Mouse (Mus musculus) heart, embryonic 13.5 days (tissue): ENCODE measurements around the gene C130032M10Rik. TPM values are rescaled to one million over a fixed set of nuclear protein-coding genes. Genes with fewer than 3 reads are reported as not detected.

Experiments used
- ATAC-seq: fragments of 200-750 bp; cut with Nextera tagmentation; 2 replicates; pipeline ENCODE4 v1.8.0; 2017; ENCODE audit warnings: moderate TSS enrichment; ENCODE audit not compliant: insufficient number of reproducible peaks, low FRiP score, low TSS enrichment; ENCODE audit errors: extremely low read depth
- H3K27ac ChIP-seq: fragments of 300-500 bp; sonication (generic); replicated peaks from 2 replicates; pipeline ENCODE4 v1.5.1; 2015; ENCODE audit warnings: moderate library complexity, mild to moderate bottlenecking, inconsistent platforms
- H3K27me3 ChIP-seq: fragments of 300-500 bp; sonication (generic); replicated peaks from 2 replicates; pipeline ENCODE4 v1.6.1; 2015; ENCODE audit warnings: mild to moderate bottlenecking, inconsistent platforms
- H3K36me3 ChIP-seq: fragments of 300-500 bp; sonication (generic); 2 replicates; pipeline ENCODE4 v1.6.1; 2015; ENCODE audit warnings: mild to moderate bottlenecking, inconsistent platforms
- H3K4me1 ChIP-seq: fragments of 300-500 bp; sonication (generic); 2 replicates; pipeline ENCODE4 v1.6.1; 2015; ENCODE audit warnings: inconsistent platforms
- H3K4me2 ChIP-seq: fragments of 300-500 bp; sonication (generic); 2 replicates; pipeline ENCODE4 v1.6.1; 2015; ENCODE audit warnings: inconsistent platforms, mild to moderate bottlenecking, moderate library complexity
- H3K4me3 ChIP-seq: fragments of 300-500 bp; sonication (generic); 2 replicates; pipeline ENCODE4 v1.5.1; 2015; ENCODE audit warnings: moderate library complexity, mild to moderate bottlenecking, inconsistent platforms
- H3K9ac ChIP-seq: fragments of 300-500 bp; sonication (generic); 2 replicates; pipeline ENCODE4 v1.6.1; 2015; ENCODE audit warnings: inconsistent platforms, mild to moderate bottlenecking, moderate library complexity
- H3K9me3 ChIP-seq: fragments of 300-500 bp; sonication (generic); 2 replicates; pipeline ENCODE4 v1.6.1; 2016; ENCODE audit warnings: inconsistent platforms
- WGBS: fragments of 180-500 bp; shearing (Covaris S2); methylation state at CpG from one replicate; pipeline ENCODE4 v1.1.7; 2015; ENCODE audit warnings: mixed read lengths; 5-methylcytosine and 5-hydroxymethylcytosine counted together
- polyA plus RNA-seq: library from polyadenylated mRNA; unstranded; fragments of >200 nt; fragmentation: Nextera tagmentation; extraction: Ambion mirVana; gene quantifications from 2 replicates; pipeline ENCODE4 v1.2.1, GENCODE M21; 2015

The C130032M10Rik gene
- polyA plus RNA-seq, 1 experiment from 2014 or later, result 1.0 TPM

- no peak overlapping the region for H3K27ac ChIP-seq
- H3K4me2 ChIP-seq, result peak overlapping the region; percentile 58
- no peaks in the 10 kb centered on the region for H3K9me3 ChIP-seq
- WGBS, result 6% methylated on average over 11 of the region's 11 CpGs
- H3K9ac ChIP-seq, result no peak overlapping the region
- no peaks in the 10 kb centered on the region for H3K36me3 ChIP-seq
- H3K4me1 ChIP-seq, result 0 out of 2 replicates have a peak, but pooled peaks cover 8% of the 10 kb centered on the region
- H3K4me3 ChIP-seq, result no peak overlapping the region
- H3K27me3 ChIP-seq, result peaks cover 15% of the 10 kb centered on the region
- no peak for ATAC-seq
Observed at GRCm38 (mm10) chr9:114498218-114498617, 17.3 kb upstream of the C130032M10Rik start.

- H3K27me3 ChIP-seq, result peaks cover 15% of the 10 kb centered on the region
- H3K4me2 ChIP-seq, result peak overlapping the region; percentile 20; the same call in 1 of the 2 replicates
- no peak for ATAC-seq
- no peaks in the 10 kb centered on the region for H3K36me3 ChIP-seq
- no peak overlapping the region for H3K9ac ChIP-seq
- H3K27ac ChIP-seq, result no peak overlapping the region
- WGBS, result 15% methylated on average over 15 of the region's 15 CpGs
- H3K4me1 ChIP-seq, result 0 out of 2 replicates have a peak, but pooled peaks cover 8% of the 10 kb centered on the region
- no peaks in the 10 kb centered on the region for H3K9me3 ChIP-seq
- no peak overlapping the region for H3K4me3 ChIP-seq
Observed at GRCm38 (mm10) chr9:114499783-114500515, 15.5 kb upstream of the C130032M10Rik start.

- no peak for ATAC-seq
- Histone ChIP-seq H3K4me2 (no peak overlapping the region), H3K4me1 (0 out of 2 replicates have a peak, but pooled peaks cover 8% of the 10 kb centered on the region), H3K36me3 (no peaks in the 10 kb centered on the region), H3K27me3 (peaks cover 15% of the 10 kb centered on the region), H3K27ac (no peak overlapping the region), H3K4me3 (no peak overlapping the region), H3K9ac (no peak overlapping the region), H3K9me3 (no peaks in the 10 kb centered on the region)
- 80% methylated on average over 7 of the region's 7 CpGs for whole genome bisulfite sequencing
Observed at GRCm38 (mm10) chr9:114501111-114501510, 14.4 kb upstream of the C130032M10Rik start.

GRCm38 (mm10) chr9:114501913-114502312 lies 13.6 kb upstream of the C130032M10Rik start:
- H3K4me1 ChIP-seq, result 0 out of 2 replicates have a peak, but pooled peaks cover 8% of the 10 kb centered on the region
- H3K4me3 ChIP-seq, result no peak overlapping the region
- WGBS, result 87% methylated on average over 11 of the region's 11 CpGs
- no peak overlapping the region for H3K27ac ChIP-seq
- H3K4me2 ChIP-seq, result no peak overlapping the region
- peaks cover 15% of the 10 kb centered on the region for H3K27me3 ChIP-seq
- H3K9me3 ChIP-seq, result no peaks in the 10 kb centered on the region
- no peaks in the 10 kb centered on the region for H3K36me3 ChIP-seq
- ATAC-seq, result no peak
- no peak overlapping the region for H3K9ac ChIP-seq

GRCm38 (mm10) chr9:114502711-114503427 lies 12.6 kb upstream of the C130032M10Rik start:
- H3K4me1 ChIP-seq, result 0 out of 2 replicates have a peak, but pooled peaks cover 8% of the 10 kb centered on the region
- ATAC-seq, result no peak
- H3K36me3 ChIP-seq, result no peaks in the 10 kb centered on the region
- H3K9me3 ChIP-seq, result no peaks in the 10 kb centered on the region
- 38% methylated on average over 15 of the region's 15 CpGs for WGBS
- H3K4me2 ChIP-seq, result no peak overlapping the region
- peaks cover 15% of the 10 kb centered on the region for H3K27me3 ChIP-seq
- no peak overlapping the region for H3K4me3 ChIP-seq
- H3K27ac ChIP-seq, result no peak overlapping the region
- H3K9ac ChIP-seq, result no peak overlapping the region

- ATAC-seq, result no peak
- H3K4me2 ChIP-seq, result no peak within 1 kb of the TSS
- H3K27ac ChIP-seq, result no peak within 1 kb of the TSS
- no peaks in the 10 kb centered on the region for H3K36me3 ChIP-seq
- no peak within 1 kb of the TSS for H3K9ac ChIP-seq
- no peak within 1 kb of the TSS for H3K4me3 ChIP-seq
- H3K9me3 ChIP-seq, result no peaks in the 10 kb centered on the region
- H3K27me3 ChIP-seq, result peaks cover 4% of the 10 kb centered on the region; the same call in 1 of the 2 replicates
- 0 out of 2 replicates have a peak, but pooled peaks cover 4% of the 10 kb centered on the region for H3K4me1 ChIP-seq
- WGBS, result 80% methylated on average over 9 of the region's 9 CpGs
Observed at GRCm38 (mm10) chr9:114504816-114505215, 10.7 kb upstream of the C130032M10Rik start, which contains the start of gene Ccr4. TSS of gene Ccr4 (minus strand) at chr9:114504916.

- 60% methylated on average over 4 of the region's 4 CpGs for whole genome bisulfite sequencing
- H3K4me3 ChIP-seq, result no peak overlapping the region
- H3K27me3 ChIP-seq, result no peaks in the 10 kb centered on the region; the same call in 1 of the 2 replicates
- H3K36me3 ChIP-seq, result no peaks in the 10 kb centered on the region
- H3K27ac ChIP-seq, result no peak overlapping the region
- no peak overlapping the region for H3K9ac ChIP-seq
- no peaks in the 10 kb centered on the region for H3K9me3 ChIP-seq
- 0 out of 2 replicates have a peak, but pooled peaks cover 4% of the 10 kb centered on the region for H3K4me1 ChIP-seq
- H3K4me2 ChIP-seq, result no peak overlapping the region
- ATAC-seq, result no peak
Observed at GRCm38 (mm10) chr9:114506564-114506963, 8.9 kb upstream of the C130032M10Rik start.

GRCm38 (mm10) chr9:114507421-114507820 lies 8.1 kb upstream of the C130032M10Rik start:
- no peak for ATAC-seq
- Histone ChIP-seq H3K9me3 (peaks cover 3% of the 10 kb centered on the region; the same call in 1 of the 2 replicates), H3K4me2 (no peak overlapping the region), H3K27ac (no peak overlapping the region), H3K9ac (no peak overlapping the region), H3K36me3 (peaks cover 2% of the 10 kb centered on the region; the same call in 1 of the 2 replicates), H3K4me3 (no peak overlapping the region), H3K27me3 (no peaks in the 10 kb centered on the region), H3K4me1 (0 out of 2 replicates have a peak, but pooled peaks cover 4% of the 10 kb centered on the region)
- WGBS, result 86% methylated on average over 9 of the region's 9 CpGs

- Histone ChIP-seq H3K4me1 (no peaks in the 10 kb centered on the region), H3K36me3 (peaks cover 17% of the 10 kb centered on the region), H3K27ac (no peak overlapping the region), H3K27me3 (no peaks in the 10 kb centered on the region), H3K4me3 (no peak overlapping the region), H3K9me3 (peaks cover 20% of the 10 kb centered on the region), H3K4me2 (no peak overlapping the region), H3K9ac (no peak overlapping the region)
- WGBS, result 92% methylated on average over 9 of the region's 9 CpGs
- no peak for ATAC-seq
Observed at GRCm38 (mm10) chr9:114509785-114510184, 5.7 kb upstream of the C130032M10Rik start.

- Histone ChIP-seq H3K27ac (no peak overlapping the region), H3K9ac (no peak overlapping the region), H3K4me1 (peaks cover 21% of the 10 kb centered on the region), H3K27me3 (no peaks in the 10 kb centered on the region), H3K4me3 (no peak overlapping the region), H3K36me3 (peaks cover 17% of the 10 kb centered on the region), H3K4me2 (no peak overlapping the region), H3K9me3 (peaks cover 20% of the 10 kb centered on the region)
- no peak for ATAC-seq
- WGBS, result 91% methylated on average over 21 of the region's 21 CpGs
Observed at GRCm38 (mm10) chr9:114512831-114513230, 2.7 kb upstream of the C130032M10Rik start.

GRCm38 (mm10) chr9:114517924-114518497 lies 2.5 kb downstream of the C130032M10Rik start:
- no peak overlapping the region for H3K4me2 ChIP-seq
- no peak overlapping the region for H3K9ac ChIP-seq
- no peak overlapping the region for H3K4me3 ChIP-seq
- H3K27me3 ChIP-seq, result no peaks in the 10 kb centered on the region
- no peak for ATAC-seq
- H3K4me1 ChIP-seq, result peaks cover 21% of the 10 kb centered on the region
- 76% methylated on average over 13 of the region's 13 CpGs for WGBS
- peaks cover 11% of the 10 kb centered on the region for H3K9me3 ChIP-seq
- H3K27ac ChIP-seq, result no peak overlapping the region
- peaks cover 9% of the 10 kb centered on the region for H3K36me3 ChIP-seq
